In genomic region chr19:43679474-43679981, GRCm38 (mm10) we compare ENCODE assay signal across 16 mouse cellular contexts. TPM values are rescaled to one million over a fixed set of nuclear protein-coding genes. Genes with fewer than 3 reads are reported as not detected.
DNase-seq lines count a peak whose midpoint lies in the region; ATAC-seq and TF ChIP-seq lines count a peak whose summit lies in the region.
"Had no signal": no experiment of that assay in that cellular context is flagged by ENCODE, and none has a peak within 500 bp of the region (broad histone marks: within the 10 kb centered on the region; RNA-seq: fewer than 3 reads in every experiment).

No protein-coding gene starts in this region.

- H3K4me3 ChIP-seq in spleen, adult 2 months (ENCODE audit: extremely low read depth, insufficient read depth, insufficient read length): no peak overlapping the region
- peak overlapping the region; percentile 82 for H3K4me3 ChIP-seq in megakaryocyte, embryonic 14.5 days (replicated peaks)
- H3K4me3 ChIP-seq: embryonic facial prominence, embryonic 10.5 days; limb, embryonic 15.5 days; neural tube, embryonic 15.5 days had no signal

- H3K9me3 ChIP-seq in megakaryocyte, embryonic 14.5 days: no peaks in the 10 kb centered on the region
- H3K9me3 ChIP-seq: embryonic facial prominence, embryonic 10.5 days; G1E; limb, embryonic 15.5 days; neural tube, embryonic 15.5 days had no signal

- H3K36me3 ChIP-seq in spleen, adult 2 months (ENCODE audit: control insufficient read depth, insufficient read depth, low read length): no peaks in the 10 kb centered on the region
- H3K36me3 ChIP-seq in megakaryocyte, embryonic 14.5 days (replicated peaks; ENCODE audit: low read length): no peaks in the 10 kb centered on the region
- H3K36me3 ChIP-seq: embryonic facial prominence, embryonic 10.5 days; G1E; limb, embryonic 15.5 days; neural tube, embryonic 15.5 days had no signal

- H3K4me1 ChIP-seq in spleen, adult 2 months (ENCODE audit: control insufficient read depth, insufficient read depth, insufficient read length): peaks cover 10% of the 10 kb centered on the region; the same call in 1 of the 2 replicates
- peaks cover 71% of the 10 kb centered on the region for H3K4me1 ChIP-seq in megakaryocyte, embryonic 14.5 days

- peak in 1 of 2 experiments; percentile 35 for DNase-seq in spleen, adult 2 months (ENCODE audit: low read depth in 1 of 2, low spot score in 2 of 2)
- no peak for DNase-seq in spleen, adult 12 weeks (ENCODE audit: low spot score)
- DNase-seq in cerebellum, postnatal 4 days (ENCODE audit: low spot score in 2 of 2): no peak
- no peak for DNase-seq in cerebellum, postnatal 25 days
- DNase-seq: cerebellum, adult 11-12 months; gastrocnemius, postnatal 10 days; heart, postnatal 36 days; kidney, adult 9 months; midbrain, embryonic 14.5 days had no signal

- no peak for TF ChIP-seq CTCF in spleen, adult 2 months (IDR thresholded peaks at IDR 0.05; ENCODE audit: extremely low read depth, insufficient read depth, insufficient read length, insufficient replicate concordance)

- ATAC-seq in hematopoietic stem cell, adult 5-6 weeks (replicated peaks in 1 of 2; ENCODE audit: insufficient read depth in 1 of 2, low FRiP score in 2 of 2, low TSS enrichment in 1 of 2, low read depth in 1 of 2, poor library complexity in 2 of 2, severe bottlenecking in 2 of 2): peak; percentile 14 to 30; a peak in 2 of 4 replicates
- ATAC-seq in frontal cortex, adult (ENCODE audit: low TSS enrichment): no peak

- no peak; the same call in 1 of the 2 replicates for TF ChIP-seq POLR2A in spleen, adult 2 months (IDR thresholded peaks at IDR 0.05; ENCODE audit: low read depth, low read length)

- 25% methylated on average over 10 of the region's 10 CpGs for WGBS in spleen, adult 2 months

- H3K27ac ChIP-seq in spleen, adult 2 months (ENCODE audit: insufficient read depth, low read length): peak overlapping the region; percentile 80
- H3K27ac ChIP-seq: embryonic facial prominence, embryonic 10.5 days; limb, embryonic 15.5 days; neural tube, embryonic 15.5 days had no signal

- H3K27me3 ChIP-seq in spleen, adult 2 months (ENCODE audit: control insufficient read depth, insufficient read depth, low read length): no peaks in the 10 kb centered on the region
- H3K27me3 ChIP-seq in megakaryocyte, embryonic 14.5 days (replicated peaks): no peaks in the 10 kb centered on the region
- H3K27me3 ChIP-seq: limb, embryonic 15.5 days; neural tube, embryonic 15.5 days had no signal

RNA-seq across cellular contexts. Expression of gene Slc25a28, which starts 4.8 kb away (rescaled TPM):
- polyA plus RNA-seq in spleen, adult 2 months (2012; rRNA removed): 56.4 and 76.9 TPM in 2 replicates
- 44.4 and 47.1 TPM in 2 replicates for total RNA-seq in hematopoietic stem cell, adult 5-6 weeks (2017)
- 17.5 and 30.6 TPM in 2 replicates for polyA plus RNA-seq in megakaryocyte, embryonic 14.5 days (2012; ENCODE audit: insufficient read depth, low replicate concordance)

RNA-seq across cellular contexts. Expression of gene Entpd7, which starts 9.9 kb away (rescaled TPM):
- 3.5 and 4.6 TPM in 2 replicates for polyA plus RNA-seq in spleen, adult 2 months (2012; rRNA removed)
- total RNA-seq in hematopoietic stem cell, adult 5-6 weeks (2017): 3.8 and 5.4 TPM in 2 replicates
- 1.2 and 2.4 TPM in 2 replicates for polyA plus RNA-seq in megakaryocyte, embryonic 14.5 days (2012; ENCODE audit: insufficient read depth, low replicate concordance)
